Mouse (Mus musculus) lung, embryonic 16.5 days (tissue): ENCODE results near the gene Ndufs2. TPM values are rescaled to one million over a fixed set of nuclear protein-coding genes. Genes with fewer than 3 reads are reported as not detected.

Experiments
- ATAC-seq: fragments of 200-750 bp; cut with Nextera tagmentation; 2 replicates; pipeline ENCODE4 v1.8.0; 2017; ENCODE audit warnings: low read depth, mild to moderate bottlenecking, moderate library complexity
- H3K27ac ChIP-seq: fragments of 300-500 bp; sonication (generic); 2 replicates; pipeline ENCODE4 v1.5.1; 2014; ENCODE audit warnings: mild to moderate bottlenecking, control low read depth, low read length
- H3K27me3 ChIP-seq: fragments of 300-500 bp; sonication (generic); 2 replicates; pipeline ENCODE4 v1.6.1; 2014; ENCODE audit warnings: low read depth, low read length, mixed read lengths; ENCODE audit not compliant: control insufficient read depth, insufficient read depth
- H3K36me3 ChIP-seq: fragments of 300-500 bp; sonication (generic); 2 replicates; pipeline ENCODE4 v1.6.1; 2014; ENCODE audit warnings: low read length; ENCODE audit not compliant: control insufficient read depth, insufficient read depth
- H3K4me1 ChIP-seq: fragments of 300-500 bp; sonication (generic); replicated peaks from 2 replicates; pipeline ENCODE4 v1.6.1; 2014; ENCODE audit warnings: low read length, mixed read lengths; ENCODE audit not compliant: control insufficient read depth, insufficient read depth
- H3K4me2 ChIP-seq: fragments of 300-500 bp; sonication (generic); 2 replicates; pipeline ENCODE4 v1.6.1; 2014; ENCODE audit warnings: low read depth, low read length, control low read depth
- H3K4me3 ChIP-seq: fragments of 300-500 bp; sonication (generic); 2 replicates; pipeline ENCODE4 v1.5.1; 2014; ENCODE audit warnings: mild to moderate bottlenecking, low read length, control low read depth
- H3K9ac ChIP-seq: fragments of 300-500 bp; sonication (generic); 2 replicates; pipeline ENCODE4 v1.6.1; 2014; ENCODE audit warnings: low read length, control low read depth
- H3K9me3 ChIP-seq: fragments of 300-500 bp; sonication (generic); 2 replicates; pipeline ENCODE4 v1.6.1; 2016; ENCODE audit warnings: low read length; ENCODE audit not compliant: control insufficient read depth
- WGBS: fragments of 180-500 bp; shearing (Covaris S2); extraction: QIAGEN DNeasy Blood & Tissue Kit; methylation state at CpG from one replicate; pipeline ENCODE4 v1.1.7; 2014; 5-methylcytosine and 5-hydroxymethylcytosine counted together
- polyA plus RNA-seq: library from polyadenylated mRNA; unstranded; fragments of >200 nt; fragmentation: Nextera tagmentation; extraction: Ambion mirVana; gene quantifications from 2 replicates; pipeline ENCODE4 v1.2.1, GENCODE M21; 2015

Gene Ndufs2
- polyA plus RNA-seq, 1 experiment from 2014 or later: 230 TPM

- H3K27me3 ChIP-seq: no peaks in the 10 kb centered on the region
- no peak overlapping the region for H3K27ac ChIP-seq
- H3K9ac ChIP-seq: peak overlapping the region; percentile 85
- peaks cover 8% of the 10 kb centered on the region for H3K4me1 ChIP-seq
- no peaks in the 10 kb centered on the region for H3K9me3 ChIP-seq
- 61% methylated on average over 5 of the region's 5 CpGs for WGBS
- no peak for ATAC-seq
- peak overlapping the region; percentile 80 for H3K4me3 ChIP-seq
- peaks cover 34% of the 10 kb centered on the region for H3K36me3 ChIP-seq
- peak overlapping the region; percentile 90 for H3K4me2 ChIP-seq
Measured at GRCm38 (mm10) chr1:171279721-171280120, 28.5 kb upstream of the Ndufs2 start.

- H3K27ac ChIP-seq: no peak overlapping the region
- no peaks in the 10 kb centered on the region for H3K9me3 ChIP-seq
- no peak overlapping the region for H3K4me3 ChIP-seq
- no peak overlapping the region for H3K9ac ChIP-seq
- peaks cover 8% of the 10 kb centered on the region for H3K4me1 ChIP-seq
- peaks cover 40% of the 10 kb centered on the region for H3K36me3 ChIP-seq
- 82% methylated on average over 14 of the region's 14 CpGs for WGBS
- no peak for ATAC-seq
- H3K27me3 ChIP-seq: no peaks in the 10 kb centered on the region
- no peak overlapping the region for H3K4me2 ChIP-seq
Measured at GRCm38 (mm10) chr1:171279012-171279705, 28.0 kb upstream of the Ndufs2 start.

DNA sequence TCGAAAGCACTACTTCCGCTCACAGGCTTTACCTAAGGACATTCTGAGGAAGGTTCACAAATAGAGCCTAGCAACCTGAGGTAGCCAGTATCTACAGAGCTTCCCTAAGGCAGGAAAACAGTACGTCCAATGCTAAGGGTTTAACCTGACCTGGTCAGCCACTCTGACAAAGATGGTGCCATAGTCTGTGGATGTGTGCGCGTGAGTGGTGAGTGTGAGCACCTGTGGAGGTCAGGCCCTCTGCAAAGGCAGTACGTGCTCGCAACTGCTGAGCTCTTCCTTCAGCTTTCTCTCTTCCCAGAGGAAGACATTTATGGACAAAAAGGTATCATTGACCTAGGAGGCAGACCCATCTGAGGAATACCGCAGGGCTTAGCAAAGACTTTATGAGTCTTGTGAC, 27.2 kb upstream of the Ndufs2 start:
- H3K36me3 ChIP-seq: peaks cover 44% of the 10 kb centered on the region
- H3K9ac ChIP-seq: no peak overlapping the region
- no peaks in the 10 kb centered on the region for H3K27me3 ChIP-seq
- ATAC-seq: no peak
- WGBS: 93% methylated on average over 8 of the region's 8 CpGs
- H3K4me2 ChIP-seq: no peak overlapping the region
- H3K4me1 ChIP-seq: peaks cover 8% of the 10 kb centered on the region
- no peak overlapping the region for H3K27ac ChIP-seq
- no peak overlapping the region for H3K4me3 ChIP-seq
- H3K9me3 ChIP-seq: no peaks in the 10 kb centered on the region

GRCm38 (mm10) chr1:171277736-171278135, 26.5 kb upstream of the Ndufs2 start:
- no peak for ATAC-seq
- Histone ChIP-seq H3K4me3 (no peak overlapping the region), H3K9me3 (no peaks in the 10 kb centered on the region), H3K4me2 (no peak overlapping the region), H3K36me3 (peaks cover 45% of the 10 kb centered on the region), H3K27ac (no peak overlapping the region), H3K4me1 (peaks cover 8% of the 10 kb centered on the region), H3K9ac (no peak overlapping the region), H3K27me3 (no peaks in the 10 kb centered on the region)
- WGBS: 86% methylated on average over 10 of the region's 10 CpGs

GRCm38 (mm10) chr1:171276110-171276748, 25.0 kb upstream of the Ndufs2 start:
- Histone ChIP-seq H3K9ac (no peak overlapping the region), H3K9me3 (no peaks in the 10 kb centered on the region), H3K27me3 (no peaks in the 10 kb centered on the region), H3K27ac (no peak overlapping the region), H3K4me2 (no peak overlapping the region), H3K4me1 (peaks cover 17% of the 10 kb centered on the region), H3K4me3 (no peak overlapping the region), H3K36me3 (peaks cover 47% of the 10 kb centered on the region)
- ATAC-seq: no peak
- WGBS: 87% methylated on average over 14 of the region's 14 CpGs

- Histone ChIP-seq H3K9ac (no peak overlapping the region), H3K9me3 (no peaks in the 10 kb centered on the region), H3K36me3 (peaks cover 47% of the 10 kb centered on the region), H3K4me3 (no peak overlapping the region), H3K27ac (no peak overlapping the region), H3K4me1 (peaks cover 20% of the 10 kb centered on the region), H3K4me2 (no peak overlapping the region), H3K27me3 (no peaks in the 10 kb centered on the region)
- ATAC-seq: no peak
- 74% methylated on average over 11 of the region's 11 CpGs for whole genome bisulfite sequencing
Measured at GRCm38 (mm10) chr1:171275144-171275734, 24.1 kb upstream of the Ndufs2 start.

- no peak overlapping the region for H3K4me3 ChIP-seq
- H3K4me1 ChIP-seq: peaks cover 15% of the 10 kb centered on the region
- no peaks in the 10 kb centered on the region for H3K27me3 ChIP-seq
- no peak for ATAC-seq
- no peak overlapping the region for H3K4me2 ChIP-seq
- H3K9ac ChIP-seq: no peak overlapping the region
- H3K27ac ChIP-seq: no peak overlapping the region
- 87% methylated on average over 12 of the region's 12 CpGs for WGBS
- peaks cover 47% of the 10 kb centered on the region for H3K36me3 ChIP-seq
- H3K9me3 ChIP-seq: no peaks in the 10 kb centered on the region
Measured at GRCm38 (mm10) chr1:171274171-171274570, 23.0 kb upstream of the Ndufs2 start.

GRCm38 (mm10) chr1:171272086-171272485, 20.9 kb upstream of the Ndufs2 start:
- H3K4me1 ChIP-seq: peaks cover 15% of the 10 kb centered on the region
- H3K4me2 ChIP-seq: peak overlapping the region; percentile 73
- H3K27ac ChIP-seq: peak overlapping the region; percentile 80; the same call in 1 of the 2 replicates
- no peaks in the 10 kb centered on the region for H3K27me3 ChIP-seq
- WGBS: 82% methylated on average over 3 of the region's 3 CpGs
- ATAC-seq: no peak
- H3K4me3 ChIP-seq: no peak overlapping the region; the same call in 1 of the 2 replicates
- no peak overlapping the region; the same call in 1 of the 2 replicates for H3K9ac ChIP-seq
- H3K9me3 ChIP-seq: no peaks in the 10 kb centered on the region
- H3K36me3 ChIP-seq: peaks cover 40% of the 10 kb centered on the region

DNA sequence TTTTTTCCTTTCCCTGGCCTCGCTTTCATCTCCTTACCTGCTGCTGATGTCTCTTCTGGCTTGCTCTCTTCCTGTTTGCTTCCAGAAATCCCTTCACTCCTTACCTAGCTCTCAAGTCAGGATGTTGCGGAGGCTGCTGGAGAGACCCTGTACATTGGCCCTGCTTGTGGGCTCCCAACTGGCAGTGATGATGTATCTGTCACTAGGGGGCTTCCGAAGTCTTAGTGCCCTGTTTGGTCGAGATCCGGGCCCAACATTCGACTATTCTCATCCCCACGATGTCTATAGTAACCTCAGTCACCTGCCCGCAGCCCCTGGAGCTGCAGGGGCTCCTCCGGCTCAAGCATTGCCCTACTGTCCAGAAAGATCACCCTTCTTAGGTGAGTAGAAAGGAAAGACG, 20.4 kb upstream of the Ndufs2 start:
- H3K27me3 ChIP-seq: no peaks in the 10 kb centered on the region
- H3K9ac ChIP-seq: peak overlapping the region; percentile 81; the same call in 1 of the 2 replicates
- 52% methylated on average over 10 of the region's 10 CpGs for WGBS
- peak overlapping the region; percentile 77 for H3K4me3 ChIP-seq
- peaks cover 36% of the 10 kb centered on the region for H3K36me3 ChIP-seq
- peaks cover 15% of the 10 kb centered on the region for H3K4me1 ChIP-seq
- no peak for ATAC-seq
- H3K4me2 ChIP-seq: peak overlapping the region; percentile 73
- no peaks in the 10 kb centered on the region for H3K9me3 ChIP-seq
- H3K27ac ChIP-seq: peak overlapping the region; percentile 80
